Mouse (Mus musculus) CH12.LX (cell line): ENCODE data around the gene Bclaf1. TPM values are rescaled to one million over a fixed set of nuclear protein-coding genes. Genes with fewer than 3 reads are reported as not detected.

Experiments
- DNase-seq: peaks from one replicate; pipeline ENCODE4 v3.0.0-alpha.2; 2013; ENCODE audit errors: extremely low read depth
- H3K27ac ChIP-seq: 2 replicates; pipeline ENCODE4 v1.5.1; 2012; ENCODE audit warnings: low read depth, mild to moderate bottlenecking, control low read depth, moderate library complexity; ENCODE audit not compliant: insufficient read depth
- H3K27me3 ChIP-seq: replicated peaks from 2 replicates; pipeline ENCODE3; 2012; ENCODE audit warnings: inconsistent platforms
- H3K36me3 ChIP-seq, 2 experiments: replicated peaks in 1 of 2; 2 replicates each; pipeline versions ENCODE3 to v1.6.1; 2012; ENCODE audit warnings: inconsistent platforms in 1 of 2, low read length in 1 of 2, mild to moderate bottlenecking in 1 of 2, mixed read lengths in 1 of 2, moderate library complexity in 1 of 2; ENCODE audit not compliant: control insufficient read depth in 1 of 2, insufficient read depth in 1 of 2
- H3K4me1 ChIP-seq, 2 experiments: 2 replicates each; pipeline ENCODE4 v1.6.1; 2012; ENCODE audit warnings: inconsistent platforms in 1 of 2, moderate library complexity in 1 of 2; ENCODE audit not compliant: insufficient read depth in 2 of 2, control insufficient read depth in 1 of 2
- H3K4me2 ChIP-seq: 2 replicates; pipeline ENCODE4 v1.6.1; 2012; ENCODE audit warnings: low read depth, mild to moderate bottlenecking, control low read depth; ENCODE audit not compliant: poor library complexity, insufficient read depth, severe bottlenecking
- H3K4me3 ChIP-seq, 3 experiments: fragments of 150-350 bp in 1 of 3; sonication (generic) in 1 of 3; replicated peaks in 1 of 3; 2 replicates each; pipeline versions ENCODE3 to v1.5.1; 2011 to 2012; ENCODE audit warnings: low read depth in 2 of 3, low read length in 2 of 3, mild to moderate bottlenecking in 2 of 3, moderate library complexity in 2 of 3, control low read depth in 1 of 3, improper control_type of control experiment in 1 of 3, inconsistent platforms in 1 of 3, mixed read lengths in 1 of 3; ENCODE audit not compliant: poor library complexity in 1 of 3
- H3K79me2 ChIP-seq: replicated peaks from 2 replicates; pipeline ENCODE4 v1.6.1; 2012; ENCODE audit warnings: mild to moderate bottlenecking, moderate library complexity; ENCODE audit not compliant: control insufficient read depth, poor library complexity, insufficient read depth, severe bottlenecking; ENCODE audit errors: extremely low read depth
- H3K9ac ChIP-seq: 2 replicates; pipeline ENCODE4 v1.6.1; 2012; ENCODE audit warnings: low read depth, mild to moderate bottlenecking, control low read depth, moderate library complexity; ENCODE audit not compliant: insufficient read depth
- H3K9me3 ChIP-seq: replicated peaks from 2 replicates; pipeline ENCODE3; 2012; ENCODE audit warnings: low read length, inconsistent platforms, mixed read lengths
- BHLHE40 ChIP-seq: IDR thresholded peaks from 2 replicates; pipeline ENCODE4 v1.6.1; 2011; ENCODE audit warnings: mild to moderate bottlenecking, low read depth, low read length, improper control_type of control experiment
- CHD1 ChIP-seq: IDR thresholded peaks from 2 replicates; pipeline ENCODE4 v1.6.1; 2012; ENCODE audit warnings: low read depth, low read length, improper control_type of control experiment, inconsistent platforms
- CHD2 ChIP-seq: IDR thresholded peaks from 2 replicates; pipeline ENCODE4 v1.6.1; 2011; ENCODE audit warnings: low read length, improper control_type of control experiment
- CTCF ChIP-seq, 2 experiments: IDR thresholded peaks in 1 of 2; conservative IDR thresholded peaks in 1 of 2; 2 replicates each; pipeline ENCODE4 v1.5.1; 2011 to 2012; ENCODE audit warnings: low read depth in 2 of 2, low read length in 2 of 2, improper control_type of control experiment in 1 of 2, inconsistent platforms in 1 of 2, mild to moderate bottlenecking in 1 of 2, moderate library complexity in 1 of 2
- E2F4 ChIP-seq: IDR thresholded peaks from 2 replicates; pipeline ENCODE4 v1.6.1; 2011; ENCODE audit warnings: low read depth, low read length, improper control_type of control experiment; ENCODE audit not compliant: insufficient replicate concordance
- ELF1 ChIP-seq: IDR thresholded peaks from 2 replicates; pipeline ENCODE4 v1.6.1; 2014; ENCODE audit warnings: low read depth, mild to moderate bottlenecking, inconsistent platforms, low read length, improper control_type of control experiment
- EP300 ChIP-seq: IDR thresholded peaks from 2 replicates; pipeline ENCODE4 v1.6.1; 2011; ENCODE audit warnings: low read length, improper control_type of control experiment
- ETS1 ChIP-seq: conservative IDR thresholded peaks from 2 replicates; pipeline ENCODE4 v1.6.1; 2012; ENCODE audit warnings: low read depth, mild to moderate bottlenecking, inconsistent platforms, low read length, improper control_type of control experiment, moderate library complexity
- GABPA ChIP-seq: IDR thresholded peaks from 2 replicates; pipeline ENCODE4 v1.6.1; 2012; ENCODE audit warnings: low read depth, low read length, improper control_type of control experiment, inconsistent platforms; ENCODE audit not compliant: insufficient replicate concordance
- HCFC1 ChIP-seq: IDR thresholded peaks from 2 replicates; pipeline ENCODE4 v1.6.1; 2012; ENCODE audit warnings: low read depth, mild to moderate bottlenecking, inconsistent platforms, low read length, improper control_type of control experiment
- IRF4 ChIP-seq: IDR thresholded peaks from 2 replicates; pipeline ENCODE4 v1.6.1; 2014; ENCODE audit warnings: low read depth, mild to moderate bottlenecking, inconsistent platforms, low read length, improper control_type of control experiment
- JUN ChIP-seq: IDR thresholded peaks from 2 replicates; pipeline ENCODE4 v1.6.1; 2011; ENCODE audit warnings: low read depth, mild to moderate bottlenecking, low read length, improper control_type of control experiment, moderate library complexity; ENCODE audit not compliant: insufficient read depth
- JUND ChIP-seq: conservative IDR thresholded peaks from 2 replicates; pipeline ENCODE4 v1.6.1; 2011; ENCODE audit warnings: low read depth, low read length, improper control_type of control experiment
- KAT2A ChIP-seq: IDR thresholded peaks from 2 replicates; pipeline ENCODE4 v1.6.1; 2012; ENCODE audit warnings: low read length, improper control_type of control experiment, inconsistent platforms; ENCODE audit not compliant: insufficient replicate concordance
- MAFK ChIP-seq: IDR thresholded peaks from 2 replicates; pipeline ENCODE4 v1.6.1; 2011; ENCODE audit warnings: low read length, improper control_type of control experiment; ENCODE audit not compliant: insufficient replicate concordance
- MAX ChIP-seq: IDR thresholded peaks from 2 replicates; pipeline ENCODE4 v1.6.1; 2011; ENCODE audit warnings: low read length, improper control_type of control experiment
- MAZ ChIP-seq: IDR thresholded peaks from 2 replicates; pipeline ENCODE4 v1.6.1; 2012; ENCODE audit warnings: low read depth, mild to moderate bottlenecking, inconsistent platforms, low read length, improper control_type of control experiment, moderate library complexity
- MEF2A ChIP-seq: IDR thresholded peaks from 2 replicates; pipeline ENCODE4 v1.6.1; 2014; ENCODE audit warnings: low read depth, mild to moderate bottlenecking, inconsistent platforms, low read length, improper control_type of control experiment, borderline replicate concordance
- MXI1 ChIP-seq: IDR thresholded peaks from 2 replicates; pipeline ENCODE4 v1.6.1; 2011; ENCODE audit warnings: mild to moderate bottlenecking, low read depth, low read length, improper control_type of control experiment
- MYC ChIP-seq: IDR thresholded peaks from 2 replicates; pipeline ENCODE4 v1.6.1; 2011; ENCODE audit warnings: low read depth, mild to moderate bottlenecking, improper control_type of control experiment, low read length
- NELFE ChIP-seq: IDR thresholded peaks from 2 replicates; pipeline ENCODE4 v1.6.1; 2011; ENCODE audit warnings: low read depth, low read length, improper control_type of control experiment
- NRF1 ChIP-seq: IDR thresholded peaks from 2 replicates; pipeline ENCODE4 v1.6.1; 2014; ENCODE audit warnings: low read depth, mild to moderate bottlenecking, inconsistent platforms, low read length, improper control_type of control experiment, moderate library complexity
- PAX5 ChIP-seq: IDR thresholded peaks from 2 replicates; pipeline ENCODE4 v1.6.1; 2012; ENCODE audit warnings: low read length, inconsistent platforms, mixed read lengths
- POLR2A ChIP-seq: IDR thresholded peaks from 2 replicates; pipeline ENCODE4 v1.6.1; 2011; ENCODE audit warnings: low read depth, mild to moderate bottlenecking, improper control_type of control experiment, low read length
- POLR2AphosphoS2 ChIP-seq: IDR thresholded peaks from 2 replicates; pipeline ENCODE4 v1.6.1; 2011; ENCODE audit warnings: low read depth, low read length, improper control_type of control experiment
- RAD21 ChIP-seq: IDR thresholded peaks from 2 replicates; pipeline ENCODE4 v1.6.1; 2011; ENCODE audit warnings: low read depth, mild to moderate bottlenecking, low read length, improper control_type of control experiment, moderate library complexity
- RCOR1 ChIP-seq: conservative IDR thresholded peaks from 2 replicates; pipeline ENCODE4 v1.6.1; 2012; ENCODE audit warnings: low read depth, mild to moderate bottlenecking, inconsistent platforms, low read length, improper control_type of control experiment
- SIN3A ChIP-seq: IDR thresholded peaks from 2 replicates; pipeline ENCODE4 v1.6.1; 2012; ENCODE audit warnings: low read length, improper control_type of control experiment, inconsistent platforms
- SMC3 ChIP-seq: IDR thresholded peaks from 2 replicates; pipeline ENCODE4 v1.6.1; 2011; ENCODE audit warnings: low read depth, low read length, improper control_type of control experiment
- TBP ChIP-seq: conservative IDR thresholded peaks from 2 replicates; pipeline ENCODE4 v1.6.1; 2011; ENCODE audit warnings: low read depth, low read length, improper control_type of control experiment
- TCF12 ChIP-seq: IDR thresholded peaks from 2 replicates; pipeline ENCODE4 v1.6.1; 2014; ENCODE audit warnings: low read depth, mild to moderate bottlenecking, inconsistent platforms, low read length, improper control_type of control experiment
- UBTF ChIP-seq: IDR thresholded peaks from 2 replicates; pipeline ENCODE4 v1.6.1; 2012; ENCODE audit warnings: low read depth, mild to moderate bottlenecking, inconsistent platforms, low read length, improper control_type of control experiment, moderate library complexity
- USF1 ChIP-seq: IDR thresholded peaks from 2 replicates; pipeline ENCODE4 v1.6.1; 2014; ENCODE audit warnings: low read depth, mild to moderate bottlenecking, inconsistent platforms, low read length, improper control_type of control experiment
- USF2 ChIP-seq: conservative IDR thresholded peaks from 2 replicates; pipeline ENCODE4 v1.6.1; 2011; ENCODE audit warnings: low read depth, low read length, improper control_type of control experiment
- ZC3H11A ChIP-seq: IDR thresholded peaks from 2 replicates; pipeline ENCODE4 v1.6.1; 2012; ENCODE audit warnings: low read depth, mild to moderate bottlenecking, inconsistent platforms, low read length, improper control_type of control experiment
- ZKSCAN1 ChIP-seq: IDR thresholded peaks from 2 replicates; pipeline ENCODE4 v1.6.1; 2012; ENCODE audit warnings: low read depth, inconsistent platforms, low read length, improper control_type of control experiment, borderline replicate concordance
- ZMIZ1 ChIP-seq: IDR thresholded peaks from 2 replicates; pipeline ENCODE4 v1.6.1; 2012; ENCODE audit warnings: low read depth, mild to moderate bottlenecking, inconsistent platforms, low read length, improper control_type of control experiment
- ZNF384 ChIP-seq: IDR thresholded peaks from 2 replicates; pipeline ENCODE4 v1.6.1; 2012; ENCODE audit warnings: low read depth, low read length, improper control_type of control experiment, inconsistent platforms
- dilution Hi-C: fragments of 300-500 bp; cut with MboI; formaldehyde crosslinking; loops from 2 replicates; pipeline ENCODE4 v1.14.3; 2020; ENCODE audit warnings: low sequenced_read_pairs; ENCODE audit not compliant: extremely low pct_unique_long_range_greater_than_20kb, extremely low pct_ligation_motif_present
- in situ Hi-C: fragments of 300-500 bp; cut with MboI; formaldehyde crosslinking; loops from 3 replicates; pipeline ENCODE4 v1.14.3; 2019; ENCODE audit warnings: low sequenced_read_pairs, low pct_ligation_motif_present, low pct_unique_long_range_greater_than_20kb, mixed read lengths
- polyA plus RNA-seq: library from polyadenylated mRNA; unstranded; fragments of >175 nt; gene quantifications from 2 replicates; pipeline ENCODE4 v1.2.1, GENCODE M21; 2012; ENCODE audit warnings: low read depth; ENCODE audit not compliant: insufficient read length
- total RNA-seq, 2 experiments: library from RNA; depleted of rRNA; stranded (reverse); fragments of 300-350 nt in 1 of 2; fragments of >200 nt in 1 of 2; gene quantifications; 2 replicates each; pipeline ENCODE4 v1.2.3; 2012 to 2014

Bclaf1 gene
- total and polyA plus RNA-seq, 3 experiments, result 84.2 to 242 (median 186) TPM

GRCm38 (mm10) chr10:20347285-20348214, 35.3 kb downstream of the Bclaf1 start, which contains the start of gene Mtfr2:
Gene Mtfr2 (plus strand): TSS chr10:20347770.
- peak within 1 kb of the TSS; percentile 89 for H3K4me2 ChIP-seq
- H3K79me2 ChIP-seq, result no peaks in the 10 kb centered on the region; the same call in 1 of the 2 replicates
- H3K9me3 ChIP-seq, result no peaks in the 10 kb centered on the region
- H3K27me3 ChIP-seq, result no peaks in the 10 kb centered on the region
- H3K36me3 ChIP-seq, result peaks cover 37 to 60% of the 10 kb centered on the region in 2 experiments
- H3K9ac ChIP-seq, result peak within 1 kb of the TSS; percentile 25
- in situ Hi-C loops (no loop called here), dilution Hi-C loops (no loop called here)
- peak; percentile 95 for DNase-seq
- peak within 1 kb of the TSS; percentile 26; the same call in 1 of the 2 replicates for H3K27ac ChIP-seq
- TF ChIP-seq MEF2A (no peak), JUND (no peak), JUN (no peak), HCFC1 (peak; percentile 73), RAD21 (no peak), IRF4 (no peak), RCOR1 (no peak), TCF12 (peak; percentile 58), MAFK (no peak), ETS1 (no peak), MXI1 (peak; percentile 91), ZNF384 (no peak), POLR2AphosphoS2 (peak; percentile 97), ZC3H11A (no peak), SMC3 (no peak), MAX (peak; percentile 29; the same call in 1 of the 2 replicates), CHD2 (peak; percentile 51; the same call in 1 of the 2 replicates), EP300 (no peak), POLR2A (peak; percentile 92), PAX5 (no peak), CTCF (conservative IDR thresholded peaks at IDR 0.05 in 1 of 2, IDR thresholded peaks at IDR 0.05 in 1 of 2; ENCODE audit: low read depth in 2 of 2, low read length in 2 of 2) (no peak), KAT2A (0 out of 2 replicates have a peak, but pooled peaks have one; percentile 24), ELF1 (peak; percentile 82), ZKSCAN1 (no peak), TBP (0 out of 2 replicates have a peak, but pooled peaks have one; percentile 47), SIN3A (peak; percentile 98), MYC (peak; percentile 3; the same call in 1 of the 2 replicates), GABPA (no peak), CHD1 (no peak), UBTF (peak; percentile 80; the same call in 1 of the 2 replicates), NRF1 (peak; percentile 96), MAZ (no peak), E2F4 (peak; percentile 94; the same call in 1 of the 2 replicates), NELFE (peak; percentile 81), USF2 (no peak), ZMIZ1 (peak; percentile 37; the same call in 1 of the 2 replicates), BHLHE40 (no peak; the same call in 1 of the 2 replicates), USF1 (no peak)
- peaks cover 5 to 15% of the 10 kb centered on the region in 2 experiments; a peak in 3 of 4 replicates for H3K4me1 ChIP-seq
- peak within 1 kb of the TSS; percentile 62 to 83 (median 74) for H3K4me3 ChIP-seq
